Mouse (Mus musculus) liver, embryonic 14.5 days (tissue): ENCODE measurements around the gene Sspo. TPM values are rescaled to one million over a fixed set of nuclear protein-coding genes. Genes with fewer than 3 reads are reported as not detected.

Experiments used
- ATAC-seq: fragments of 200-750 bp; cut with Nextera tagmentation; 2 replicates; pipeline ENCODE4 v1.8.0; 2017; ENCODE audit warnings: moderate number of reproducible peaks, mild to moderate bottlenecking, moderate library complexity; ENCODE audit not compliant: insufficient read depth
- DNase-seq, 3 experiments: peaks; one replicate each; pipeline ENCODE4 v3.0.0-alpha.2; 2012 to 2013; ENCODE audit warnings: low read depth in 3 of 3, low spot score in 3 of 3
- H3K27ac ChIP-seq: fragments of 300-500 bp; sonication (generic); 2 replicates; pipeline ENCODE4 v1.5.1; 2014; ENCODE audit warnings: moderate library complexity, mild to moderate bottlenecking, control low read depth, inconsistent platforms
- H3K27me3 ChIP-seq: fragments of 300-500 bp; sonication (generic); 2 replicates; pipeline ENCODE4 v1.6.1; 2014; ENCODE audit warnings: mild to moderate bottlenecking, low read length, moderate library complexity; ENCODE audit not compliant: control insufficient read depth, insufficient read depth
- H3K36me3 ChIP-seq: fragments of 300-500 bp; sonication (generic); replicated peaks from 2 replicates; pipeline ENCODE4 v1.6.1; 2014; ENCODE audit warnings: low read depth; ENCODE audit not compliant: control insufficient read depth, insufficient read depth
- H3K4me1 ChIP-seq, 2 experiments: fragments of 200-500 bp in 1 of 2; fragments of 300-500 bp in 1 of 2; sonication (generic) in 1 of 2; replicated peaks; 2 replicates each; pipeline ENCODE4 v1.6.1; 2012 to 2014; ENCODE audit warnings: antibody characterized with exemption in 1 of 2, inconsistent platforms in 1 of 2, low read length in 1 of 2; ENCODE audit not compliant: control insufficient read depth in 2 of 2, insufficient read depth in 2 of 2
- H3K4me2 ChIP-seq: fragments of 300-500 bp; sonication (generic); 2 replicates; pipeline ENCODE4 v1.6.1; 2014; ENCODE audit warnings: low read depth, mild to moderate bottlenecking, control low read depth, moderate library complexity
- H3K4me3 ChIP-seq, 2 experiments: fragments of 200-500 bp in 1 of 2; fragments of 300-500 bp in 1 of 2; sonication (generic) in 1 of 2; 2 replicates each; pipeline ENCODE4 v1.5.1; 2012 to 2014; ENCODE audit warnings: low read depth in 2 of 2, low read length in 2 of 2, mild to moderate bottlenecking in 2 of 2, control low read depth in 1 of 2, inconsistent platforms in 1 of 2, moderate library complexity in 1 of 2; ENCODE audit not compliant: insufficient read depth in 1 of 2
- H3K9ac ChIP-seq: fragments of 300-500 bp; sonication (generic); replicated peaks from 2 replicates; pipeline ENCODE4 v1.6.1; 2014; ENCODE audit warnings: mild to moderate bottlenecking, control low read depth, moderate library complexity
- H3K9me3 ChIP-seq: fragments of 300-500 bp; sonication (generic); 2 replicates; pipeline ENCODE4 v1.6.1; 2016; ENCODE audit warnings: low read length, mixed read lengths; ENCODE audit not compliant: control insufficient read depth
- CTCF ChIP-seq: IDR thresholded peaks from 2 replicates; pipeline ENCODE4 v1.5.1; 2016; ENCODE audit warnings: antibody characterized with exemption, low read depth, control low read depth
- EP300 ChIP-seq: IDR thresholded peaks from 2 replicates; pipeline ENCODE4 v1.6.1; 2016; ENCODE audit warnings: antibody characterized with exemption, low read depth
- WGBS: fragments of 180-500 bp; shearing (Covaris S2); extraction: QIAGEN DNeasy Blood & Tissue Kit; methylation state at CpG from one replicate; pipeline ENCODE4 v1.1.7; 2014; ENCODE audit not compliant: insufficient replicate concordance; 5-methylcytosine and 5-hydroxymethylcytosine counted together
- polyA plus RNA-seq, 2 experiments: library from polyadenylated mRNA; depleted of rRNA in 1 of 2; stranded (reverse) in 1 of 2; unstranded in 1 of 2; fragments of >200 nt; fragmentation: Nextera tagmentation in 1 of 2; extraction: Ambion mirVana in 1 of 2; gene quantifications; 2 replicates each; pipeline versions ENCODE4 v1.2.1 to v1.2.3; 2012 to 2014

The Sspo gene
- polyA plus RNA-seq, 2 experiments: 0.04 TPM; not detected in 1

DNA sequence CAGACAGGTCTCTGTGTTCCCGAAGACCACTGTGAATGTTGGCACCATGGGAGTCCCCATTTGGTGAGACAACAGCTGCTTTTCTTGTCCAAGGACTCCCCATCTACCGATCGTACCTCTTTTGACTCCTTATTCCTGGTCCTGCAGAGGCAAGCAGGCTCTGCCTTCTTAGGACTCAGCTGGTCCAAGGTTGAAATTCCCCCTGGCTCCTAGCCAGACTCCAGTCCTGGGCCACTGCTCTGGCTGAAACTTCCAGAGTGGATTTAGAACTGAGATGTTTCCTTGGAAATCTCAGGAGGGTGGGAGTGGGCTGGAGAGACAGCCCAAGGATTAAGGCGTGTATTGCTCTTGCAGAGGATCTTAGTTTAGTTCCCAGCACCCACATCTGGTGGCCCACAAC lies 49.5 kb downstream of the Sspo start:
- WGBS: 68% methylated on average over 4 of the region's 4 CpGs
- H3K27me3 ChIP-seq: no peaks in the 10 kb centered on the region
- DNase-seq: no peak

DNA sequence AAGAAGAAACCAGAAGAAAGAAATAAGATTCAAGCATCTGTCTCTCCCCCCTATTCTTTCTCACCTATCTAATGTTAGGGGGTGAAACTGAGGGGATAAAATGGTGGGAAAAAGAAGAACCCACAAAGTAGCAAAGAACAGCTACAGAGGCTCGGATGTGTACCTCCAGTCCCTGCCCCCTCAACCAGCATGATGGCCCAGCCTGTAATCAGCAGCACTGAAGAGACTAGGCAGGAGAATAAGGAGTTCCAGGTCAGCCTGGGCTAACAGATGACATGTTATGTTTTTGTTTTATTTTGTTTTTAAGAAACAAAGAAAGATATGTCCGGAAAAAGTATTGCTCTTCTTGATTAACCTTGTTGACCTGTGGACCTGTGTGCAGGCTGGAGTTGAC lies 55.8 kb downstream of the Sspo start:
- TF ChIP-seq EP300 (no peak), CTCF (no peak)
- no peak overlapping the region for H3K27ac ChIP-seq
- H3K9me3 ChIP-seq: no peaks in the 10 kb centered on the region
- H3K27me3 ChIP-seq: no peaks in the 10 kb centered on the region
- ATAC-seq: peak; percentile 28; the same call in 1 of the 2 replicates
- peak overlapping the region; percentile 82 for H3K4me2 ChIP-seq
- H3K9ac ChIP-seq: no peak overlapping the region; the same call in 1 of the 2 replicates
- no peak for DNase-seq
- peak overlapping the region in 1 of 2 experiments; percentile 64; a peak in 2 of 4 replicates for H3K4me3 ChIP-seq
- no peaks in the 10 kb centered on the region for H3K36me3 ChIP-seq
- H3K4me1 ChIP-seq: peaks cover 0 to 3% of the 10 kb centered on the region in 2 experiments; a peak in 2 of 4 replicates
- 2% methylated on average over 2 of the region's 2 CpGs for WGBS

More for the DNA sequence above, 49.5 kb downstream of the Sspo start:
- no peak overlapping the region for H3K27ac ChIP-seq
- no peaks in the 10 kb centered on the region for H3K4me1 ChIP-seq
- H3K4me3 ChIP-seq: no peak overlapping the region
- TF ChIP-seq EP300: no peak
- no peak for TF ChIP-seq CTCF
- H3K9ac ChIP-seq: no peak overlapping the region
- no peak for ATAC-seq
- no peak overlapping the region for H3K4me2 ChIP-seq
- no peaks in the 10 kb centered on the region for H3K9me3 ChIP-seq
- no peaks in the 10 kb centered on the region for H3K36me3 ChIP-seq

DNA sequence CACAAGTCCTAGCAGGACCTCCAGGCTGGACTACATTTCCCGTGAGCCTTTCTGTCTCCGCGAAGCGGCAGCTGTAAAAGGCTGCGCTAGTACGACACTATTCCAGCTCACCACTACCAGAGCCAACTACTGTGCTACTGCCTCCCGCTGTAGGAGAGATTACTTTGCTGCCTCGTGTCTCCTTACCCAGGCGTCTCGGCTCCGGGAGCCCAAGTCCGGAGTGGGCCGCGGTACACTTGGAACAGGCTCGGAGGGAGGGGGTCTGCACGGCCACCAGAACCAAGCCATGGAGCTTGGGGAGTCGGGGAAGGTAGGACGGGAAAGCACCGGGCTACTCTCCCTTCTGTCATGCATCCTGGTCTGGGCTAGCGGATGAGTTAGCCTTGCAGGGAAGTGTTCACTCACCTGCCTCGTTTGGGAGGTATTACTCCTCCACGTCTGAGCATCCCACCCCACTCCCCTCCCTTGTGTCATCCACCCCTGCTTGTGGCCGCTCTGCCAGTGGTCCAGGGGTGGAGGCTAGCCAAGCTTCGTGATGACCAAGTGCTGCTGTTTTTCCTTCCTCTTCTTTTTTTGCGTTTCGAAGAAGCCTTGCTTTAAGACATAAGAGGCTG lies 56.3 kb downstream of the Sspo start:
- H3K4me3 ChIP-seq: peak overlapping the region; percentile 53 to 64
- ATAC-seq (peak; percentile 72), DNase-seq (peak; percentile 37 to 46 (median 38))
- no peaks in the 10 kb centered on the region for H3K9me3 ChIP-seq
- under 1% methylated on average over 26 of the region's 26 CpGs for WGBS
- H3K36me3 ChIP-seq: no peaks in the 10 kb centered on the region
- TF ChIP-seq EP300 (no peak), CTCF (no peak)
- H3K4me2 ChIP-seq: peak overlapping the region; percentile 82
- peak overlapping the region; percentile 59 for H3K9ac ChIP-seq
- no peaks in the 10 kb centered on the region for H3K27me3 ChIP-seq
- H3K4me1 ChIP-seq: peaks cover 0 to 3% of the 10 kb centered on the region in 2 experiments; a peak in 2 of 4 replicates
- H3K27ac ChIP-seq: no peak overlapping the region

DNA sequence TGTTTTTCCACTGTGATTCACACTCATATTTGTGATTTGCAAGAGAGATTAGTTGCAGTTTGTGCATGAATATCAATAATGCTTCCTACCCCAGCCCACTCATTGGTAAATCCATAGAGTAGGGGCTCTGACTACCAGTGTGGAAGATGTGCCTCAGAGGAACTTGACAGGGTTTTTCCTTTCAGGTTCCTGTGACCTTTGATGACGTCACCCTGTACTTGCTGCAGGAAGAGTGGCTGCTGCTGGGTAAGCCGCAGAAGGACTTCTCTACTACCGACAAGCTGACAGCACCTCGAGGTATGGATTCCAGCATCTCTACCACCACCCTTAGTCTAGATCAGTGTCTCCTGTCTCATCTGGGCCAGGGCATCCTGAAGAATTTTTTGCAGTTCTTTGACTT lies 60.1 kb downstream of the Sspo start:
- DNase-seq (no peak), ATAC-seq (no peak)
- H3K27ac ChIP-seq: no peak overlapping the region
- H3K9ac ChIP-seq: no peak overlapping the region
- 35% methylated on average over 4 of the region's 4 CpGs for WGBS
- H3K4me2 ChIP-seq: no peak overlapping the region
- H3K9me3 ChIP-seq: no peaks in the 10 kb centered on the region
- peaks cover 0 to 3% of the 10 kb centered on the region in 2 experiments; a peak in 2 of 4 replicates for H3K4me1 ChIP-seq
- H3K27me3 ChIP-seq: no peaks in the 10 kb centered on the region
- no peak overlapping the region for H3K4me3 ChIP-seq
- no peaks in the 10 kb centered on the region for H3K36me3 ChIP-seq
- TF ChIP-seq CTCF (no peak), EP300 (no peak)

DNA sequence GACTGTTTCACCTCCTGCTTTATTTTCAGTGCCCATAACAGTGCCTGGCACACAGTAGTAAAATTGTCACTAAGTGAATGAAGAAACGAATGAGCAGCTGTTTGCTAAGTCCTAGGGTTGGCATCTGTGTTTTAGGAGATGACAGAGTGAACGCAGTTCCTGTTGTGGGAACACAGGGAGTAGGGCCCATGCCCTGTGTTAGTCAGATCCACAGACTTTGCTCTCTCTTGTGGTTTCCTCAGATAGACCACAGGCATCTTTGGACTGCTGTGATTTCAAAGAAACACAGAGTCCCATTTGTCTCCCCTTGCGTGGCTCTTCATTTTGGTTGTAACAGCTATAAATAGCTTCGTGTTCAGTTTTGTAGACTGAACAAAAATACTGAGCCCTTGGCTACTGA lies 62.4 kb downstream of the Sspo start:
- Histone ChIP-seq H3K4me3 (no peak overlapping the region), H3K4me2 (no peak overlapping the region), H3K27me3 (no peaks in the 10 kb centered on the region), H3K36me3 (no peaks in the 10 kb centered on the region), H3K9me3 (no peaks in the 10 kb centered on the region), H3K4me1 (no peaks in the 10 kb centered on the region), H3K27ac (no peak overlapping the region), H3K9ac (no peak overlapping the region)
- ATAC-seq (no peak), DNase-seq (no peak)
- 41% methylated on average over 4 of the region's 4 CpGs for WGBS
- TF ChIP-seq CTCF: no peak
- no peak for TF ChIP-seq EP300
